Mouse (Mus musculus): ENCODE measurements around the gene Kcnh7.

GRCm38 (mm10) chr2:62902363-62903353 lies 281.4 kb downstream of the Kcnh7 start:
- TF ChIP-seq CTCF (IDR thresholded peaks at IDR 0.05; ENCODE audit: low read depth, low read length): no peak
- no peak for TF ChIP-seq POLR2A (IDR thresholded peaks at IDR 0.05; ENCODE audit: borderline replicate concordance, low read depth, low read length)

Data from bone marrow macrophage, adult 2 months (primary cell).